Mouse (Mus musculus) neural tube, embryonic 13.5 days (tissue): Measurements from ENCODE around the gene Ktn1. TPM values are rescaled to one million over a fixed set of nuclear protein-coding genes. Genes with fewer than 3 reads are reported as not detected.

ENCODE experiments used
- ATAC-seq: fragments of 200-750 bp; cut with Nextera tagmentation; 2 replicates; pipeline ENCODE4 v1.8.0; 2017; ENCODE audit warnings: low read depth, mild to moderate bottlenecking, moderate TSS enrichment, moderate library complexity
- H3K27ac ChIP-seq: fragments of 300-500 bp; sonication (generic); replicated peaks from 2 replicates; pipeline ENCODE4 v1.5.1; 2015; ENCODE audit warnings: moderate library complexity, mild to moderate bottlenecking, inconsistent platforms
- H3K27me3 ChIP-seq: fragments of 300-500 bp; sonication (generic); 2 replicates; pipeline ENCODE4 v1.6.1; 2015; ENCODE audit warnings: mild to moderate bottlenecking, inconsistent platforms
- H3K36me3 ChIP-seq: fragments of 300-500 bp; sonication (generic); 2 replicates; pipeline ENCODE4 v1.6.1; 2015; ENCODE audit warnings: mild to moderate bottlenecking, inconsistent platforms
- H3K4me1 ChIP-seq: fragments of 300-500 bp; sonication (generic); replicated peaks from 2 replicates; pipeline ENCODE4 v1.6.1; 2015; ENCODE audit warnings: inconsistent platforms
- H3K4me2 ChIP-seq: fragments of 300-500 bp; sonication (generic); 2 replicates; pipeline ENCODE4 v1.6.1; 2015; ENCODE audit warnings: inconsistent platforms, mild to moderate bottlenecking, moderate library complexity
- H3K4me3 ChIP-seq: fragments of 300-500 bp; sonication (generic); 2 replicates; pipeline ENCODE4 v1.5.1; 2015; ENCODE audit warnings: mild to moderate bottlenecking, inconsistent platforms
- H3K9ac ChIP-seq: fragments of 300-500 bp; sonication (generic); 2 replicates; pipeline ENCODE4 v1.6.1; 2015; ENCODE audit warnings: moderate library complexity, mild to moderate bottlenecking, inconsistent platforms
- H3K9me3 ChIP-seq: fragments of 300-500 bp; sonication (generic); 2 replicates; pipeline ENCODE4 v1.6.1; 2016; ENCODE audit warnings: inconsistent platforms
- WGBS: fragments of 180-500 bp; shearing (Covaris S2); methylation state at CpG from one replicate; pipeline ENCODE4 v1.1.7; 2015; 5-methylcytosine and 5-hydroxymethylcytosine counted together
- polyA plus RNA-seq: library from polyadenylated mRNA; unstranded; fragments of >200 nt; fragmentation: Nextera tagmentation; extraction: Ambion mirVana; gene quantifications from 2 replicates; pipeline ENCODE4 v1.2.1, GENCODE M21; 2015

The Ktn1 gene
- polyA plus RNA-seq, 1 experiment from 2014 or later, result 64.6 TPM

GRCm38 (mm10) chr14:47775543-47775942, 127.3 kb downstream of the Ktn1 start:
- no peak overlapping the region for H3K27ac ChIP-seq

GRCm38 (mm10) chr14:47776260-47777035, 128.2 kb downstream of the Ktn1 start:
- no peak overlapping the region for H3K9ac ChIP-seq
- WGBS, result 91% methylated on average over 6 of the region's 6 CpGs
- no peaks in the 10 kb centered on the region for H3K36me3 ChIP-seq

More at GRCm38 (mm10) chr14:47775543-47775942, 127.3 kb downstream of the Ktn1 start:
- no peaks in the 10 kb centered on the region for H3K9me3 ChIP-seq
- WGBS, result 91% methylated on average over 3 of the region's 3 CpGs
- H3K36me3 ChIP-seq, result no peaks in the 10 kb centered on the region
- H3K27me3 ChIP-seq, result no peaks in the 10 kb centered on the region
- H3K9ac ChIP-seq, result no peak overlapping the region
- H3K4me1 ChIP-seq, result no peaks in the 10 kb centered on the region
- ATAC-seq, result no peak
- H3K4me2 ChIP-seq, result no peak overlapping the region
- no peak overlapping the region for H3K4me3 ChIP-seq

GRCm38 (mm10) chr14:47786112-47786511, 137.9 kb downstream of the Ktn1 start:
- Histone ChIP-seq H3K9ac (no peak overlapping the region), H3K27me3 (no peaks in the 10 kb centered on the region), H3K9me3 (no peaks in the 10 kb centered on the region), H3K4me2 (no peak overlapping the region), H3K4me3 (no peak overlapping the region), H3K4me1 (peaks cover 8% of the 10 kb centered on the region), H3K36me3 (no peaks in the 10 kb centered on the region), H3K27ac (no peak overlapping the region)
- no peak for ATAC-seq
- WGBS, result 6% methylated on average over 4 of the region's 4 CpGs

More at GRCm38 (mm10) chr14:47776260-47777035, 128.2 kb downstream of the Ktn1 start:
- no peaks in the 10 kb centered on the region for H3K9me3 ChIP-seq
- no peak overlapping the region for H3K4me3 ChIP-seq
- no peak overlapping the region for H3K27ac ChIP-seq
- no peak for ATAC-seq
- H3K27me3 ChIP-seq, result no peaks in the 10 kb centered on the region
- H3K4me2 ChIP-seq, result no peak overlapping the region
- no peaks in the 10 kb centered on the region for H3K4me1 ChIP-seq

Other genes with a start within 250 kb of the Ktn1 start
- gene Dlgap5, start 230.0 kb upstream of the Ktn1 start, polyA plus RNA-seq, result 9.1 and 12.2 TPM in 2 replicates
- 23.6 and 24.0 TPM in 2 replicates for gene Fbxo34, start 198.0 kb upstream of the Ktn1 start, polyA plus RNA-seq
- 19.1 and 19.3 TPM in 2 replicates for gene Atg14, start 77.8 kb upstream of the Ktn1 start, polyA plus RNA-seq